Mouse (Mus musculus): ENCODE measurements at regions not wholly inside any gene's neighbourhood (a gene's known extent, or its start where the extent isn't known, plus 50 kb on each side); places are given as distances from the start of the nearest gene placed in this dataset.

GRCm38 (mm10) chr13:6131363-6131762 is 270.1 kb downstream of the Klf6 start:
- Histone ChIP-seq H3K27ac (ENCODE audit: control insufficient read depth, insufficient read depth, low read depth, low read length, poor library complexity) (no peak overlapping the region), H3K4me1 (ENCODE audit: control insufficient read depth, insufficient read depth, low read length) (no peaks in the 10 kb centered on the region), H3K4me3 (replicated peaks; ENCODE audit: control insufficient read depth, low read depth, low read length) (no peak overlapping the region)
- TF ChIP-seq CTCF (IDR thresholded peaks at IDR 0.05; ENCODE audit: control insufficient read depth, insufficient read depth, low read length) (no peak), POLR2A (IDR thresholded peaks at IDR 0.05; ENCODE audit: borderline replicate concordance, control insufficient read depth, low read depth, low read length) (no peak)
- WGBS = 79% methylated on average over 2 of the region's 2 CpGs

GRCm38 (mm10) chr13:6137170-6137569 is 275.9 kb downstream of the Klf6 start:
- H3K4me1 ChIP-seq (ENCODE audit: control insufficient read depth, insufficient read depth, low read length) = no peaks in the 10 kb centered on the region
- WGBS = 81% methylated on average over 4 of the region's 4 CpGs
- no peak overlapping the region for H3K4me3 ChIP-seq (replicated peaks; ENCODE audit: control insufficient read depth, low read depth, low read length)
- no peak overlapping the region for H3K27ac ChIP-seq (ENCODE audit: control insufficient read depth, insufficient read depth, low read depth, low read length, poor library complexity)
- TF ChIP-seq CTCF (IDR thresholded peaks at IDR 0.05; ENCODE audit: control insufficient read depth, insufficient read depth, low read length) (no peak), POLR2A (IDR thresholded peaks at IDR 0.05; ENCODE audit: borderline replicate concordance, control insufficient read depth, low read depth, low read length) (no peak)

DNA sequence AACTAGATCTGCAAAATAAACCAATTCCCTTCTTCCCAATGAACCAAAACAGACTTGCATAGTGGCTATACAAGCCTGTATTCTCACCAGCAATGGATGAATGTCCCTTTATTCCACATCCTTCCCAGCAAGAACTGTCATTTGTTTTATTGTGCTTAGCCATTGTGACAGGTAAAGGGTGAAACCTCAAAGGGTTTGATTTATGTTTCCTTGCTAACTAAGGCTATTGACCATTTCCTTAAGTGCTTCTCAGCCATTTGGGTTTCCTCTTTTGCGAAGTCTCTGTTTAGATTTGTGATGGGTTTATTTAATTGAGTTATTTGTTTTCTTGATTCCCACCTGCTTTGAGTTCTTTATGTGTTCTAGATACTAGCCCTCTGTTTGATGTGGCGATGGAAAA is 281.5 kb downstream of the Klf6 start:
- Histone ChIP-seq H3K4me1 (ENCODE audit: control insufficient read depth, insufficient read depth, low read length) (no peaks in the 10 kb centered on the region), H3K4me3 (replicated peaks; ENCODE audit: control insufficient read depth, low read depth, low read length) (no peak overlapping the region), H3K27ac (ENCODE audit: control insufficient read depth, insufficient read depth, low read depth, low read length, poor library complexity) (no peak overlapping the region)
- WGBS = 48% methylated on average over 2 of the region's 2 CpGs
- TF ChIP-seq POLR2A (IDR thresholded peaks at IDR 0.05; ENCODE audit: borderline replicate concordance, control insufficient read depth, low read depth, low read length) (no peak), CTCF (IDR thresholded peaks at IDR 0.05; ENCODE audit: control insufficient read depth, insufficient read depth, low read length) (no peak)

GRCm38 (mm10) chr13:6153657-6154056 is 292.4 kb downstream of the Klf6 start:
- WGBS = 28% methylated on average over 4 of the region's 4 CpGs
- no peak for TF ChIP-seq POLR2A (IDR thresholded peaks at IDR 0.05; ENCODE audit: borderline replicate concordance, control insufficient read depth, low read depth, low read length)
- TF ChIP-seq CTCF (IDR thresholded peaks at IDR 0.05; ENCODE audit: control insufficient read depth, insufficient read depth, low read length) = no peak
- H3K4me3 ChIP-seq (replicated peaks; ENCODE audit: control insufficient read depth, low read depth, low read length) = no peak overlapping the region
- H3K27ac ChIP-seq (ENCODE audit: control insufficient read depth, insufficient read depth, low read depth, low read length, poor library complexity) = no peak overlapping the region
- no peaks in the 10 kb centered on the region for H3K4me1 ChIP-seq (ENCODE audit: control insufficient read depth, insufficient read depth, low read length)

DNA sequence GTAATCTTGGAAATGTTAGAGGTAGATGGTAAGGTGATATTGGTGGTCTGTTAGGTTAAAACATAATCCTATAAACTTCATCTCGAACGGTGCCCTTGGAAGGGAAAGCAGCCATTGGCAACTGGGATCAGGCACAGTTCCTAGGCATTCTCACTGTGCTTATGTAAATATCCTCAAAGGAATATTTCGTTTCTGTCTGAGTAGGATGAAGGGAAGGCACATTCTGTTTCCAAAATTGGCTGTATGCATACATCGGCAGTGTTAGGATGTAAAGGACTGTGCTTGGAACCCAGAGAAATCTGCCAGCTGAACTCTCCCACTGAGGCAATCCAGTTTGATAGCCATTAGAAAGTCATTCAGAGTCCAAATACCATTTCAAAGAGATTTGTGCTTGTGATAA is 294.9 kb downstream of the Klf6 start:
- TF ChIP-seq POLR2A (IDR thresholded peaks at IDR 0.05; ENCODE audit: borderline replicate concordance, control insufficient read depth, low read depth, low read length) (no peak), CTCF (IDR thresholded peaks at IDR 0.05; ENCODE audit: control insufficient read depth, insufficient read depth, low read length) (no peak)
- no peaks in the 10 kb centered on the region for H3K4me1 ChIP-seq (ENCODE audit: control insufficient read depth, insufficient read depth, low read length)
- 90% methylated on average over 4 of the region's 4 CpGs for WGBS
- no peak overlapping the region for H3K27ac ChIP-seq (ENCODE audit: control insufficient read depth, insufficient read depth, low read depth, low read length, poor library complexity)
- no peak overlapping the region for H3K4me3 ChIP-seq (replicated peaks; ENCODE audit: control insufficient read depth, low read depth, low read length)

GRCm38 (mm10) chr13:6157029-6157428 is 295.7 kb downstream of the Klf6 start:
- TF ChIP-seq CTCF (IDR thresholded peaks at IDR 0.05; ENCODE audit: control insufficient read depth, insufficient read depth, low read length) = no peak
- TF ChIP-seq POLR2A (IDR thresholded peaks at IDR 0.05; ENCODE audit: borderline replicate concordance, control insufficient read depth, low read depth, low read length) = no peak
- Histone ChIP-seq H3K4me3 (replicated peaks; ENCODE audit: control insufficient read depth, low read depth, low read length) (no peak overlapping the region), H3K4me1 (ENCODE audit: control insufficient read depth, insufficient read depth, low read length) (no peaks in the 10 kb centered on the region), H3K27ac (ENCODE audit: control insufficient read depth, insufficient read depth, low read depth, low read length, poor library complexity) (no peak overlapping the region)
- 87% methylated on average over 3 of the region's 3 CpGs for WGBS

DNA sequence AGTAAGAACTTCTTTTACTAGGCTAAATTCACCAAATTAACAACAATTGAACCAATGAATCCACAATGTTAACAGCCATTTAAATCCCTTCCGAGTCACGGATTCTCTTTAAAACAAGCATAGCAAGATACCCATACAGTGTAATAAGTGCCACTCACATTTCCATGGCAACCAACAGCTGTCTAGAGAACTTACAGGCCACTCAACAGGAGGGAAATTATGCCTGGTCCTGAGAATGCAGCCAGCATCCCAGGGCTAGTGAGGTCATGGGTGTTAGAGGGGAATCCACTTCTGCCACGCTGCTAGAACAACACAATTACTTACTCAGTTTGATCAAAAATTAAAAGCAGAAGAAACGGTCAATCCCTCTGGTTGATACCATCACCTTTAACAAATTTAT is 296.7 kb downstream of the Klf6 start:
- Histone ChIP-seq H3K27ac (ENCODE audit: control insufficient read depth, insufficient read depth, low read depth, low read length, poor library complexity) (no peak overlapping the region), H3K4me1 (ENCODE audit: control insufficient read depth, insufficient read depth, low read length) (no peaks in the 10 kb centered on the region), H3K4me3 (replicated peaks; ENCODE audit: control insufficient read depth, low read depth, low read length) (no peak overlapping the region)
- TF ChIP-seq POLR2A (IDR thresholded peaks at IDR 0.05; ENCODE audit: borderline replicate concordance, control insufficient read depth, low read depth, low read length) = no peak
- no peak for TF ChIP-seq CTCF (IDR thresholded peaks at IDR 0.05; ENCODE audit: control insufficient read depth, insufficient read depth, low read length)
- WGBS = 78% methylated on average over 4 of the region's 4 CpGs

- WGBS = 39% methylated on average over 2 of the region's 2 CpGs
- Histone ChIP-seq H3K4me1 (ENCODE audit: control insufficient read depth, insufficient read depth, low read length) (no peaks in the 10 kb centered on the region), H3K27ac (ENCODE audit: control insufficient read depth, insufficient read depth, low read depth, low read length, poor library complexity) (no peak overlapping the region), H3K4me3 (replicated peaks; ENCODE audit: control insufficient read depth, low read depth, low read length) (no peak overlapping the region)
- no peak for TF ChIP-seq CTCF (IDR thresholded peaks at IDR 0.05; ENCODE audit: control insufficient read depth, insufficient read depth, low read length)
- TF ChIP-seq POLR2A (IDR thresholded peaks at IDR 0.05; ENCODE audit: borderline replicate concordance, control insufficient read depth, low read depth, low read length) = no peak
Observed at GRCm38 (mm10) chr13:6159412-6159811, 298.1 kb downstream of the Klf6 start.

DNA sequence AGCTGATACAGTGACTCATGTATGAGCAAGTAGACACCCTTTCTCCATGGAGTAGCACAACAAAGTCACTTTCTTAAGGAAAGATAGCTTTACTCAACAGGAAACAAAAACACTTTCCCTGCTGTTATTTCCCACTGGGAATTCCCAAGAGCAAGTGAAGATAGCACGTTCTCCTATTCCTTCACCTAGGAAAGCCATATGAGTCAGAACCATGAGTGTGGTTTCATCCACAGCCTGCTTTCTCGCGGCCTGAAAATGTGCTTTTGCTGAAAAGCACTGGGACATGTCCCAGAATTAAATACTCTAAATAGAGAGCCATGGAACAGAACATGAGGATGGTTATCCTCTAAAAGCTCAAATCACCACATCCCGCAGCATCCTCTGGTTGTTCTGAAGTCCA is 304.6 kb downstream of the Klf6 start:
- WGBS = 79% methylated on average over 4 of the region's 4 CpGs
- H3K4me1 ChIP-seq (ENCODE audit: control insufficient read depth, insufficient read depth, low read length) = no peaks in the 10 kb centered on the region
- no peak overlapping the region for H3K4me3 ChIP-seq (replicated peaks; ENCODE audit: control insufficient read depth, low read depth, low read length)
- no peak for TF ChIP-seq CTCF (IDR thresholded peaks at IDR 0.05; ENCODE audit: control insufficient read depth, insufficient read depth, low read length)
- no peak for TF ChIP-seq POLR2A (IDR thresholded peaks at IDR 0.05; ENCODE audit: borderline replicate concordance, control insufficient read depth, low read depth, low read length)
- H3K27ac ChIP-seq (ENCODE audit: control insufficient read depth, insufficient read depth, low read depth, low read length, poor library complexity) = no peak overlapping the region

All from bone marrow, adult 2 months (tissue).